Mouse (Mus musculus) neutrophil, adult 65 days (primary cell): ENCODE data around the gene Nlrc4. TPM values are rescaled to one million over a fixed set of nuclear protein-coding genes. Genes with fewer than 3 reads are reported as not detected.

ENCODE experiments used
- total RNA-seq: library from RNA; stranded (reverse); gene quantifications from 2 replicates; pipeline ENCODE4 v1.2.4, GENCODE M21; 2023

Nlrc4 gene
- total RNA-seq, result 6.1 and 8.1 TPM in 2 replicates

GRCm38 (mm10) chr17:74458711-74459408 is at the start of gene Nlrc4:
Gene Nlrc4, minus strand, starts transcription at chr17:74459142.

DNA sequence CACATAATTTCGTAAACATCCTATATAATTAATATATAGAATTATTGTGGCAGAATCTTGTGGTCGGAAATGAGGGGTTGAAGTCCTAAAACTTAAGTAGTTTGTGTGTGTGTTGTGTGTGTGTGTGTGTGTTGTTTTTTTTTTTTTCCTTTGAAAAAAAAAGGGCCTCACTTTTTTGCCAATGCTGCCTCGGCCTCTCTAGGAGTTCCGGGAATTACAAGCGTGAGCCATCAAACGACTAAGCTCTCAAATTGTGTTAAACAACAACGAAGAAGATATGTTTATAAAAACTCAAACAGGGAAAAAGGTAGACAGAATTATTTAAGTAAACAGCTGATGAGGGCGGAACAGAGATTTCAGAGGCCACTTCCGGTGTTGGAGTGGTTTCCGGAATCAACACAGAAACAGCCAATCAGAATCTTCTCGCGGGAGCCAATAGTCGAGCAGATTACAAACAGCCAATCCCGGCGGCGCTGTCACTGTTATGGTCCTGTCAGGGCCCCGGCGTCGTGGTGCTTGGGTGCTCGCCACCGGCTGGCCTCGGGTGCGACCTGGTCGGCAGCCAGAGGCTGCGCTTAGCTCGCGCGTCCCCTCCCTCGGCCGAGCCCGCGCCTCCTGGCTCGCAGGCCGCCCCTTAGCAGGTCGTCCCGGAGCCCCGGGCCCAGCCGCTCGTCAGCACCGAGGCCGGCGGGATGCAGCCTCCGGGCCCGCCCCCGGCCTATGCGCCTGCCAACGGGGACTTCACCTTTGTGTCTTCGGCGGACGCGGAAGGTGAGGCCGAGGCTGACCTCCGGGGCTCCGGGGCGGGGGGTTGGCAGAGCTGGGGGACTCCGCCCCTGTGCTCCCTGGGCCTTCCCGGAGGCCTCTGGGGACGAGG is 30.3 kb upstream of the Nlrc4 start, which contains the start of gene Yipf4:
Yipf4 (plus strand) TSS at position 470 of the 877 bp plus-strand sequence.

GRCm38 (mm10) chr17:74395383-74396065 is 63.4 kb downstream of the Nlrc4 start, which contains the start of gene Slc30a6:
Gene Slc30a6, plus strand, starts transcription at chr17:74395608.

Other genes starting within 250 kb of the Nlrc4 start
- 25.3 and 33.3 TPM in 2 replicates for gene Memo1, start 163.6 kb downstream of the Nlrc4 start, total RNA-seq
- 35.4 and 42.8 TPM in 2 replicates for gene Dpy30, start 135.2 kb downstream of the Nlrc4 start, total RNA-seq
- 18.5 and 22.4 TPM in 2 replicates for gene Spast, start 120.2 kb downstream of the Nlrc4 start, total RNA-seq
- gene Slc30a6, start 63.5 kb downstream of the Nlrc4 start, total RNA-seq, result 6.2 and 7.0 TPM in 2 replicates
- gene Yipf4, start 30.4 kb upstream of the Nlrc4 start, total RNA-seq, result 58.5 and 73.0 TPM in 2 replicates
- gene Birc6, start 69.2 kb upstream of the Nlrc4 start, total RNA-seq, result 80.0 and 136 TPM in 2 replicates